Mouse (Mus musculus): ENCODE results near the gene Eef1akmt4.

DNA sequence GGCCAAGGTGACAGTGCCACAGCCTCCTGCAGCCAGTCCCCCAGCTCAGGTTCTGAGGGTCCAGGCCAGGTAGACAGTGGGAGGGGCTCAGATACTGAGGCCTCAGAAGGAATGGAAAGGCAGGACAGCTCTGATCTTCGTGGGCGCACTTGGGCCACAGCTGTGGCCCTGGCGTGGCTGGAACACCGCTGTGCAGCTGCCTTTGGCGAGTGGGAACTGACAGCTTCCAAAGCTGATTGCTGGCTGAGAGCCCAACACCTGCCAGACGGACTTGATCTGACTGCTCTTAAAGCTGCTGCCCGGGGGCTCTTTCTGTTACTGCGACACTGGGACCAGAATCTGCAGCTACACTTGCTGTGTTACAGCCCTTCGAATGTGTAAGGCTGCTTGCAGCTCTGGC, 6.7 kb upstream of the Eef1akmt4 start:
- TF ChIP-seq CTCF (IDR thresholded peaks at IDR 0.05; ENCODE audit: borderline replicate concordance, control insufficient read depth, extremely low read depth, insufficient read depth, low read length, poor library complexity): no peak
- TF ChIP-seq POLR2A (IDR thresholded peaks at IDR 0.05; ENCODE audit: control insufficient read depth, extremely low read depth, insufficient read depth, low read length, poor library complexity): no peak
